Mouse (Mus musculus): ENCODE results near the gene Gm38392. TPM values are rescaled to one million over a fixed set of nuclear protein-coding genes. Genes with fewer than 3 reads are reported as not detected.
"Not testable (repeated sequence)": the region's sequence is repeated elsewhere in the genome, so short reads cannot be mapped to it uniquely, and the experiment has no call there.

The Gm38392 gene
- polyA plus RNA-seq, 1 experiment from 2014 or later, result 0.35 TPM

- Histone ChIP-seq H3K4me3 (no peak overlapping the region), H3K36me3 (no peaks in the 10 kb centered on the region), H3K27me3 (no peaks in the 10 kb centered on the region), H3K27ac (no peak overlapping the region), H3K9me3 (no peaks in the 10 kb centered on the region), H3K4me1 (no peaks in the 10 kb centered on the region), H3K9ac (no peak overlapping the region), H3K4me2 (no peak overlapping the region)
- no peak for ATAC-seq (ENCODE audit: borderline replicate concordance, extremely low read depth, low FRiP score, low TSS enrichment)
- 91% methylated on average over 4 of the region's 4 CpGs for WGBS
Measured at GRCm38 (mm10) chr3:88274002-88274401, 13.0 kb downstream of the Gm38392 start.

- H3K27me3 ChIP-seq, result no peaks in the 10 kb centered on the region
- no peak overlapping the region for H3K9ac ChIP-seq
- WGBS, result 85% methylated on average over 3 of the region's 3 CpGs
- H3K27ac ChIP-seq, result no peak overlapping the region
- H3K4me3 ChIP-seq, result no peak overlapping the region
- ATAC-seq (ENCODE audit: borderline replicate concordance, extremely low read depth, low FRiP score, low TSS enrichment), result no peak
- no peaks in the 10 kb centered on the region for H3K4me1 ChIP-seq
- H3K9me3 ChIP-seq, result no peaks in the 10 kb centered on the region
- H3K4me2 ChIP-seq, result no peak overlapping the region
- H3K36me3 ChIP-seq, result no peaks in the 10 kb centered on the region
Measured at GRCm38 (mm10) chr3:88271859-88272258, 15.2 kb downstream of the Gm38392 start.

- ATAC-seq (ENCODE audit: borderline replicate concordance, extremely low read depth, low FRiP score, low TSS enrichment); H3K36me3 ChIP-seq: not testable (repeated sequence)
- WGBS, result 77% methylated on average over 2 of the region's 2 CpGs
Measured at GRCm38 (mm10) chr3:88271298-88271697, 15.7 kb downstream of the Gm38392 start.

DNA sequence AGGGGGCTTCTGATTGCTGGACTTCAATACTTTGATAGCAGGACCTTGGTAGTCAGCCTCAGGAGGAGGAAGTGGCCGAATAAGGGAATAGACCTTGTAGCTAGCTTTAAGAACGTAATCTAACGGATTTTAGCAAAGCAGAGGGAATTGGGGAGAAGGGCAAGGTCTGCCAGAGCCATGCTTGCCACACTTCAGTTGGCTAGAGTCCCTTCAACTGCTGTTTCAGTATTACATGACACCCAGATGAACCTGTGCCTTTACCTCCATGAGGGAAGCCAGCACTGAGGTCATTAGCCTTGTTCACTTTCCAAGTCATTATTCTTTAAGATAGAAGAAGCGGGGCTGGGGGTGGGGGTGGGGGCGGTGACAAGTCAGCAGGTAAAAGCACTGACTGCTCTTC is 18.0 kb downstream of the Gm38392 start:
- Histone ChIP-seq H3K9me3 (no peaks in the 10 kb centered on the region), H3K4me1 (no peaks in the 10 kb centered on the region), H3K36me3 (no peaks in the 10 kb centered on the region), H3K27me3 (no peaks in the 10 kb centered on the region), H3K27ac (no peak overlapping the region), H3K9ac (no peak overlapping the region), H3K4me3 (no peak overlapping the region), H3K4me2 (no peak overlapping the region)
- 86% methylated on average over 5 of the region's 5 CpGs for WGBS
- no peak for ATAC-seq (ENCODE audit: borderline replicate concordance, extremely low read depth, low FRiP score, low TSS enrichment)

More at GRCm38 (mm10) chr3:88271298-88271697, 15.7 kb downstream of the Gm38392 start:
- not testable (repeated sequence) for H3K9ac ChIP-seq, H3K4me1 ChIP-seq, H3K4me2 ChIP-seq, H3K9me3 ChIP-seq, H3K27ac ChIP-seq, H3K27me3 ChIP-seq, H3K4me3 ChIP-seq

DNA sequence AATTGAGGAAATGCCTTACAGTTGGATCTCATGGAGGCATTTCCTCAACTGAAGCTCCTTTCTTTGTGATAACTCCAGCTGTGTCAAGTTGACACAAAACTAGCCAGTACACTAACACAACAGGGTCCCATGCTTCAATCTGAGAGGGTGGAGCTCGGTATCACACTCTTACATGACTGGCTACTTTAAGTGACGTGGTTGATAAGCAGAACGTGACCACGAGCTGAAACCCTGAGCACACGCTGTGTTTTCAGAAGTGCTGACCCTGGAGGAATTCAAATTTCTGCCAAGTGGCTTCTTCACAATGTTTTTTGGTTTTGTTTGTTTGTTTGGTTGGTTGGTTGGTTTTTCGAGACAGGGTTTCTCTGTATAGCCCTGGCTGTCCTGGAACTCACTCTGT is 19.0 kb downstream of the Gm38392 start:
- not testable (repeated sequence) for ATAC-seq (ENCODE audit: borderline replicate concordance, extremely low read depth, low FRiP score, low TSS enrichment); H3K4me3 ChIP-seq; H3K9me3 ChIP-seq; H3K4me2 ChIP-seq; H3K4me1 ChIP-seq; H3K27ac ChIP-seq; H3K9ac ChIP-seq; H3K36me3 ChIP-seq; H3K27me3 ChIP-seq
- 59% methylated on average over 6 of the region's 6 CpGs for WGBS

DNA sequence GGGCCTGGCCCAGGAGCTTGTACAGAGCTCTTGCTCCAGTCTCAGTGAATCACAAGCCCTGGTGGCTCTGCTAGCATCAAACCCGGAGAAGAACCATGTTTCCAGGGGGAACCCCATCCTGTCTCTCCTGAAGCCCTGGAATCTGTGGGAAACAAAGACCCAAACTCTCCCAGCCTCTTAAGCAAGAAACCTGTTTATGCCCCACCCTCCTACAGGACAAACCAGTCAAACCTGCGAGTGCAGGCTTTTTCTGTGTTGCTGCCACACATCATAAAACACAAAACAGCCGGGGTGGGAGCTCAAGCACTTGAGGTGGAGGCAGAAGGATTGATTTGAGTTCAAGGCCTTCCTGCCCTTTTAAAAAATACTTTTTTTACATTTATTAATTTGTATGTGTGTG is 24.7 kb downstream of the Gm38392 start:
- H3K4me3 ChIP-seq, result no peak overlapping the region
- H3K27ac ChIP-seq, result no peak overlapping the region
- no peaks in the 10 kb centered on the region for H3K4me1 ChIP-seq
- no peak overlapping the region for H3K9ac ChIP-seq
- ATAC-seq (ENCODE audit: borderline replicate concordance, extremely low read depth, low FRiP score, low TSS enrichment), result no peak
- peaks cover 4% of the 10 kb centered on the region; the same call in 1 of the 2 replicates for H3K27me3 ChIP-seq
- H3K36me3 ChIP-seq, result no peaks in the 10 kb centered on the region
- H3K9me3 ChIP-seq, result no peaks in the 10 kb centered on the region
- no peak overlapping the region for H3K4me2 ChIP-seq
- 52% methylated on average over 3 of the region's 3 CpGs for WGBS

- H3K4me1 ChIP-seq, result peaks cover 6% of the 10 kb centered on the region
- H3K9ac ChIP-seq, result no peak overlapping the region
- H3K9me3 ChIP-seq, result no peaks in the 10 kb centered on the region
- no peak overlapping the region for H3K4me3 ChIP-seq
- H3K36me3 ChIP-seq, result no peaks in the 10 kb centered on the region
- peaks cover 47% of the 10 kb centered on the region for H3K27me3 ChIP-seq
- 0 out of 2 replicates have a peak, but pooled peaks have one; percentile 8 for ATAC-seq (ENCODE audit: borderline replicate concordance, extremely low read depth, low FRiP score, low TSS enrichment)
- H3K27ac ChIP-seq, result no peak overlapping the region
- 48% methylated on average over 7 of the region's 7 CpGs for WGBS
- no peak overlapping the region for H3K4me2 ChIP-seq
Measured at GRCm38 (mm10) chr3:88256382-88256781, 30.6 kb downstream of the Gm38392 start.

GRCm38 (mm10) chr3:88255950-88256349 is 31.1 kb downstream of the Gm38392 start:
- Histone ChIP-seq H3K36me3 (no peaks in the 10 kb centered on the region), H3K4me1 (peaks cover 6% of the 10 kb centered on the region), H3K9me3 (no peaks in the 10 kb centered on the region), H3K9ac (no peak overlapping the region), H3K4me3 (no peak overlapping the region), H3K27me3 (peaks cover 47% of the 10 kb centered on the region), H3K4me2 (no peak overlapping the region), H3K27ac (no peak overlapping the region)
- WGBS, result 39% methylated on average over 6 of the region's 6 CpGs
- peak; percentile 80; the same call in 1 of the 2 replicates for ATAC-seq (ENCODE audit: borderline replicate concordance, extremely low read depth, low FRiP score, low TSS enrichment)

- no peaks in the 10 kb centered on the region for H3K36me3 ChIP-seq
- H3K4me2 ChIP-seq, result peak within 1 kb of the TSS; percentile 72
- under 1% methylated on average over 34 of the region's 34 CpGs for WGBS
- peaks cover 47% of the 10 kb centered on the region for H3K27me3 ChIP-seq
- ATAC-seq (ENCODE audit: borderline replicate concordance, extremely low read depth, low FRiP score, low TSS enrichment), result 0 out of 2 replicates have a peak, but pooled peaks have one; percentile 20
- H3K27ac ChIP-seq, result no peak within 1 kb of the TSS
- H3K4me3 ChIP-seq, result peak within 1 kb of the TSS; percentile 41
- H3K9ac ChIP-seq, result peak within 1 kb of the TSS; percentile 14
- peaks cover 6% of the 10 kb centered on the region for H3K4me1 ChIP-seq
- H3K9me3 ChIP-seq, result no peaks in the 10 kb centered on the region
Measured at GRCm38 (mm10) chr3:88254268-88254926, 32.6 kb downstream of the Gm38392 start, which contains the start of gene Rhbg. Rhbg (minus strand) TSS chr3:88254709.

DNA sequence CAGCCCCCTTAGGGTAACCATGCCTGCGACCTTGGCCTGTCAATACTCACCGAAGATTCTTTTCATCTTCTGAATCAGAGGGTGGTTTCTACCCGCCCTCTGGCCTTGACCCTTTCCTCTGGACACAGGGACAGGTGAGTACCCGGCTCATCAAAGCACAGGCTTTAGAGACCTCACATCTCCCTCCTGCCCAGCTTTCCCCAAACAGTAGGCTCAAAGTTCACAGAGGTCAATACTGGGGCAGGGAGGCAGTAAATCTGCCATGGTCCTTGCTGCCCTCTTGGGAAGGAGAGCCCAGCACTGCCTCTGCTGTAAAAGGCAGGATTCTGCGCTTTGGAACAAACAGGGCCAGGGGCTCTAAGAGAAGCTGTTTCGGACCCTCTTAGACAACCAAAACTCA is 34.3 kb downstream of the Gm38392 start:
- Histone ChIP-seq H3K27me3 (peaks cover 44% of the 10 kb centered on the region), H3K4me2 (no peak overlapping the region), H3K4me3 (no peak overlapping the region), H3K27ac (no peak overlapping the region), H3K9me3 (no peaks in the 10 kb centered on the region), H3K9ac (no peak overlapping the region), H3K36me3 (no peaks in the 10 kb centered on the region), H3K4me1 (peaks cover 6% of the 10 kb centered on the region)
- no peak for ATAC-seq (ENCODE audit: borderline replicate concordance, extremely low read depth, low FRiP score, low TSS enrichment)
- WGBS, result 67% methylated on average over 6 of the region's 6 CpGs

DNA sequence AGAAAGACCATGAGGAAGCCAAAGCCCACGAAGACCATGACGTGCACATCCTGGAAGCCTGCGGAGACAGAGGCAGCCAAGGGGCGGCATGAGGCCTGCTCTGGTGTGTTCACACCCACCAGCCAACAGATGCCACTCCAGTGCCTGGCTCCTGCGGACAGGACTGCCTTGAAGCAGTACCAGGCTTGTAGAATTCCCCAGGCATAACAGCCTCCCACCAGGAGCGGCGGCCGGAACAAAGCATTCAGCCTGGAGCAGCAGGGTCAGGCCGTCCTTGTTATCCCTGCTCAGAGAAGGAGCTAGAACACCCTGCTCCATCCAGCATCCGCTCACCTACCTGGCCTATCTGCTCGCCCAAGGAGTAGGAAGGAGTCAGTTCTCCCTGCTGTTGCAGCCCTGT is 38.6 kb downstream of the Gm38392 start:
- H3K27me3 ChIP-seq, result peaks cover 33% of the 10 kb centered on the region
- no peak overlapping the region for H3K4me2 ChIP-seq

DNA sequence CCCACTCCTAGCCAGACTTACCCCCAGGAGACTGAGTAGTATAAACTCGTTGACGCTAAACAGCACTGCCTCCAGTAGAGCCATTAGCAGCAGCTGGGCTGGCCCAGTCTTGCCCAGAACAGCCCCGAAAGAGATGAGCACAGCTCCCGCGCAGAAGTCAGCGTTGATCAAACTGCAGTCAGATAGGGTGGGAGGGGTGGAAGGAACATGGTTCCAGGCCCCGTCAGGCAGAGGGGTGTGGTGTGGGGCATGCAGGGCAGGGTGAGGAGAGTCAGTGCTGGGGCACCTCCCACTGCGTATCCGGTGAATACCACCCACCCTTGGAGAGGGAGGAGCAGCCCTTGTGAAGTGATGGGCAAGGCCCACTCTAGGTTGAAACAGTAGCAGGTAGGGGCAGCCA is 39.3 kb downstream of the Gm38392 start:
- Histone ChIP-seq H3K9ac (no peak overlapping the region), H3K27me3 (peaks cover 33% of the 10 kb centered on the region), H3K4me3 (no peak overlapping the region), H3K4me2 (no peak overlapping the region), H3K9me3 (no peaks in the 10 kb centered on the region), H3K4me1 (no peaks in the 10 kb centered on the region), H3K36me3 (no peaks in the 10 kb centered on the region), H3K27ac (no peak overlapping the region)
- no peak; the same call in 1 of the 2 replicates for ATAC-seq (ENCODE audit: borderline replicate concordance, extremely low read depth, low FRiP score, low TSS enrichment)
- WGBS, result 60% methylated on average over 9 of the region's 9 CpGs

More for the DNA sequence above, 38.6 kb downstream of the Gm38392 start:
- Histone ChIP-seq H3K4me3 (no peak overlapping the region), H3K36me3 (no peaks in the 10 kb centered on the region), H3K9ac (no peak overlapping the region), H3K9me3 (no peaks in the 10 kb centered on the region), H3K27ac (no peak overlapping the region), H3K4me1 (no peaks in the 10 kb centered on the region)
- no peak for ATAC-seq (ENCODE audit: borderline replicate concordance, extremely low read depth, low FRiP score, low TSS enrichment)
- 76% methylated on average over 11 of the region's 11 CpGs for WGBS
